Mouse (Mus musculus) intestine, postnatal 0 days (tissue): ENCODE measurements around the gene Fbxl3. TPM values are rescaled to one million over a fixed set of nuclear protein-coding genes. Genes with fewer than 3 reads are reported as not detected.

Experiments
- ATAC-seq: fragments of 200-750 bp; cut with Nextera tagmentation; 2 replicates; pipeline ENCODE4 v1.8.0; 2017; ENCODE audit warnings: mild to moderate bottlenecking, moderate TSS enrichment, moderate library complexity
- H3K27ac ChIP-seq: fragments of 300-500 bp; sonication (generic); 2 replicates; pipeline ENCODE4 v1.5.1; 2014; ENCODE audit warnings: mild to moderate bottlenecking, low read depth, low read length, moderate library complexity
- H3K27me3 ChIP-seq: fragments of 300-500 bp; sonication (generic); replicated peaks from 2 replicates; pipeline ENCODE4 v1.6.1; 2014; ENCODE audit warnings: low read length, mixed read lengths; ENCODE audit not compliant: control insufficient read depth, insufficient read depth
- H3K36me3 ChIP-seq: fragments of 300-500 bp; sonication (generic); 2 replicates; pipeline ENCODE4 v1.6.1; 2014; ENCODE audit warnings: mild to moderate bottlenecking, moderate library complexity; ENCODE audit not compliant: control insufficient read depth, insufficient read depth
- H3K4me1 ChIP-seq: fragments of 300-500 bp; sonication (generic); replicated peaks from 2 replicates; pipeline ENCODE4 v1.6.1; 2014; ENCODE audit warnings: antibody characterized with exemption, low read length, mixed read lengths; ENCODE audit not compliant: control insufficient read depth, insufficient read depth
- H3K4me2 ChIP-seq: fragments of 300-500 bp; sonication (generic); replicated peaks from 2 replicates; pipeline ENCODE4 v1.6.1; 2014; ENCODE audit warnings: low read depth, mild to moderate bottlenecking, moderate library complexity
- H3K4me3 ChIP-seq: fragments of 300-500 bp; sonication (generic); 2 replicates; pipeline ENCODE4 v1.5.1; 2014; ENCODE audit warnings: low read depth, low read length
- H3K9ac ChIP-seq: fragments of 300-500 bp; sonication (generic); 2 replicates; pipeline ENCODE4 v1.6.1; 2014; ENCODE audit warnings: mild to moderate bottlenecking, low read depth, low read length
- H3K9me3 ChIP-seq: fragments of 300-500 bp; sonication (generic); 2 replicates; pipeline ENCODE4 v1.6.1; 2016; ENCODE audit warnings: mixed run types; ENCODE audit not compliant: control insufficient read depth
- CTCF ChIP-seq: sonication (generic); IDR thresholded peaks from 2 replicates; pipeline ENCODE4 v1.5.1; 2016; ENCODE audit warnings: low read depth, mild to moderate bottlenecking, control low read depth, antibody characterized with exemption, moderate library complexity
- WGBS: fragments of 180-500 bp; shearing (Covaris S2); extraction: QIAGEN DNeasy Blood & Tissue Kit; methylation state at CpG from one replicate; pipeline ENCODE4 v1.1.7; 2014; 5-methylcytosine and 5-hydroxymethylcytosine counted together
- polyA plus RNA-seq: library from polyadenylated mRNA; unstranded; fragments of >200 nt; fragmentation: Nextera tagmentation; extraction: Ambion mirVana; gene quantifications from 2 replicates; pipeline ENCODE4 v1.2.1, GENCODE M21; 2015

Fbxl3 gene
- polyA plus RNA-seq = 21.7 and 22.1 TPM in 2 replicates

- Histone ChIP-seq H3K36me3 (peaks cover 4% of the 10 kb centered on the region; the same call in 1 of the 2 replicates), H3K27me3 (no peaks in the 10 kb centered on the region), H3K9ac (peak within 1 kb of the TSS; percentile 97), H3K4me2 (peak within 1 kb of the TSS; percentile 69), H3K9me3 (no peaks in the 10 kb centered on the region), H3K4me1 (0 out of 2 replicates have a peak, but pooled peaks cover 8% of the 10 kb centered on the region), H3K4me3 (peak within 1 kb of the TSS; percentile 74), H3K27ac (peak within 1 kb of the TSS; percentile 100)
- TF ChIP-seq CTCF = peak; percentile 12
- peak; percentile 92 for ATAC-seq
- under 1% methylated on average over 88 of the region's 88 CpGs for WGBS
These were observed at the start of gene Fbxl3 for GRCm38 (mm10) chr14:103099238-103099933. TSS of gene Fbxl3 (minus strand) at chr14:103099566.

- peak; percentile 87 for TF ChIP-seq CTCF
- Histone ChIP-seq H3K4me2 (no peak overlapping the region), H3K36me3 (peaks cover 42% of the 10 kb centered on the region), H3K4me1 (no peaks in the 10 kb centered on the region), H3K9ac (no peak overlapping the region), H3K4me3 (no peak overlapping the region), H3K27ac (no peak overlapping the region), H3K9me3 (no peaks in the 10 kb centered on the region), H3K27me3 (no peaks in the 10 kb centered on the region)
- 68% methylated on average over 2 of the region's 2 CpGs for WGBS
- peak; percentile 73 for ATAC-seq
These were observed 32.6 kb upstream of the Fbxl3 start for GRCm38 (mm10) chr14:103131991-103132390.

GRCm38 (mm10) chr14:103125756-103126155 lies 26.4 kb upstream of the Fbxl3 start:
- 82% methylated on average over 6 of the region's 6 CpGs for WGBS
- H3K4me2 ChIP-seq = no peak overlapping the region
- TF ChIP-seq CTCF = no peak
- peaks cover 46% of the 10 kb centered on the region for H3K36me3 ChIP-seq
- H3K4me3 ChIP-seq = no peak overlapping the region
- no peaks in the 10 kb centered on the region for H3K27me3 ChIP-seq
- no peak overlapping the region for H3K27ac ChIP-seq
- no peak for ATAC-seq
- H3K4me1 ChIP-seq = no peaks in the 10 kb centered on the region
- H3K9ac ChIP-seq = no peak overlapping the region
- no peaks in the 10 kb centered on the region for H3K9me3 ChIP-seq

- no peaks in the 10 kb centered on the region for H3K9me3 ChIP-seq
- H3K9ac ChIP-seq = no peak overlapping the region
- no peak overlapping the region for H3K4me3 ChIP-seq
- no peaks in the 10 kb centered on the region for H3K27me3 ChIP-seq
- WGBS = 52% methylated on average over 3 of the region's 3 CpGs
- no peak overlapping the region for H3K4me2 ChIP-seq
- H3K36me3 ChIP-seq = peaks cover 29% of the 10 kb centered on the region
- no peak for TF ChIP-seq CTCF
- H3K27ac ChIP-seq = 0 out of 2 replicates have a peak overlapping the region, but pooled peaks have one; percentile 0
- H3K4me1 ChIP-seq = no peaks in the 10 kb centered on the region
- ATAC-seq = peak; percentile 96
These were observed 15.8 kb upstream of the Fbxl3 start for GRCm38 (mm10) chr14:103114994-103115670.

GRCm38 (mm10) chr14:103112606-103113363 lies 13.4 kb upstream of the Fbxl3 start:
- no peaks in the 10 kb centered on the region for H3K27me3 ChIP-seq
- no peak overlapping the region for H3K4me3 ChIP-seq
- 81% methylated on average over 3 of the region's 3 CpGs for WGBS
- no peak for ATAC-seq
- H3K27ac ChIP-seq = no peak overlapping the region
- no peak overlapping the region for H3K9ac ChIP-seq
- H3K36me3 ChIP-seq = peaks cover 16% of the 10 kb centered on the region; the same call in 1 of the 2 replicates
- TF ChIP-seq CTCF = no peak
- H3K4me1 ChIP-seq = no peaks in the 10 kb centered on the region
- H3K9me3 ChIP-seq = no peaks in the 10 kb centered on the region
- H3K4me2 ChIP-seq = no peak overlapping the region

GRCm38 (mm10) chr14:103109971-103110370 lies 10.6 kb upstream of the Fbxl3 start:
- no peaks in the 10 kb centered on the region for H3K9me3 ChIP-seq
- H3K27me3 ChIP-seq = no peaks in the 10 kb centered on the region
- WGBS = 82% methylated on average over 4 of the region's 4 CpGs

More at GRCm38 (mm10) chr14:103109971-103110370, 10.6 kb upstream of the Fbxl3 start:
- peaks cover 3% of the 10 kb centered on the region; the same call in 1 of the 2 replicates for H3K36me3 ChIP-seq
- H3K4me2 ChIP-seq = no peak overlapping the region
- H3K4me3 ChIP-seq = no peak overlapping the region
- H3K4me1 ChIP-seq = no peaks in the 10 kb centered on the region
- no peak for TF ChIP-seq CTCF
- H3K27ac ChIP-seq = no peak overlapping the region
- no peak overlapping the region for H3K9ac ChIP-seq
- no peak for ATAC-seq
